Mouse (Mus musculus): ENCODE data around the gene Slc35g1. TPM values are rescaled to one million over a fixed set of nuclear protein-coding genes. Genes with fewer than 3 reads are reported as not detected.
A peak's percentile ranks its signal among the peaks of the same experiment; 100 is the strongest.

Slc35g1 gene
- total RNA-seq, 2 experiments from 2014 or later = 15.1 to 18.4 TPM

DNA sequence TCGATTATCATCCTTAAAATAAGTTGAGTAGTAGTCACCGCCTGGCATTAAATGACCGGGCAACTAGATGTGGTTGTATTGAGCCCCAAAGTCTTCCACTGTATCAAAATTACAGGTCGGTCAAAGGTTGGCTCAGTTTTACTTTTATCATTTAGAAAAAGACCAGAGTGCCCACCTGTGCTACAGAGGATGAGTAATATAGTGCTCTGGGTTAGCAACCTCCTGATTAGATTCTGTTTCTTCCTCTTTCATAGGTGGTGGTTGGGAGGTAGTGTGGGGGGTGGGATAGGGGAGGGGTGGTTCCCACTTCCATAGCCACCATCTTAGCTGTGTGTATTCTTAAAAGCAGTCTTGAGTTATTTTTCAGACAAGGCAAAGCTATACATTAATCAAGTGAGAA, 7.9 kb upstream of the Slc35g1 start:
- DNase-seq = no peak

DNA sequence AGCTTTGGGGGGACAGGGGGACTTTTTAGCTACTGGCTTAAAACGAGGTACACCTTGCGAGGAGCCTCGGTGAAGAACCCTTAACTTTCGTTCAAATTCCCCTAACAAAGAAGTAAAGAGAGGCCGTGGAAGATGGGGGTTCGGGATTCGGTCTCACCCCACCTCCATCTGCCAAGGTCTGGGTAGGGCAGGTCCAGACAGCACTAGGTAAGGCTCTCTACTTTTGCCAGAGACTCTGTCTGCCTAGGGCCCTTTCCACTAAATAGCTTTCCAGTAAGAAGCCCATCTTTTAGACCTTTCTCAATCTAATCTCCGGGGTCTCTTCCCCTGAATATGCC, 822 bp downstream of the Slc35g1 start:
- DNase-seq = no peak

DNA sequence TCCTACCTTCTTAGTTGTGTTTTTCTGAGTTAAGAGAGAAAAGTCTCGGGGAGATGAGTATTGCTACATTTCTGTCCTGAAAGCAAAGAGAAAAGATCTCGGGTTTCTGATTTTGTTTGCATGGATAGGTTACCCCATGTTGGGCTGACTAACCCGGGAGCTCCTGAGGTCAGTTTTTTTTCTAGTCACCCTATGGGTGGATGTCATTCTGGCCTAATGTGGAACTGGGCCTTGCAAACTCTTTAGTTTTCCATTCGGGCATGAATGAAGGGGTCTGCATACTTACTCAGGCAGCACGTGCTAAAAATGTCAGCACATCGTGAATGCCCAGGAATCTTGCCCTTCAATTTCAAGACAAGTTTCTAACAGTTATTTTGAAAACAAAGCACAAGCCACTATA, 1.2 kb downstream of the Slc35g1 start:
- no peak for DNase-seq

DNA sequence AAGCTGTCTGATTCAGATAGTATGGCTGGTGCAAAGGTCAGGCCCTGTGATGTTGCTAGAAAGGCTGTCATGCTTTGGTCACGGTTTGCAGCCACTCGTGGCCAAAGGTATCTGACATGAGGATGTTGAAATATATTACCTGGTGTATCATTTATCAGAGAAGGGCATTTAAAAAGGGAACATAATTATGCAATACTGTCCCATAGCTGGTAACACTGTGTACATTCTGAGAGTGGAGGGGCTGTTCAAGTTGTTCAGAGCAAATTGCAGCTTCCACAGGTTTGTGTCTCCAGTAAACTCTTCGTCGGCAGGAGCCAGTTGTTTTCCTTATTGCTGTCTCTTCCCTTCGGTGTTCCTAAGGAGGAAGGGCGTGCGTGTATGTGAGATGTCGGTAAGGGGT, 3.2 kb downstream of the Slc35g1 start:
- DNase-seq = no peak

DNA sequence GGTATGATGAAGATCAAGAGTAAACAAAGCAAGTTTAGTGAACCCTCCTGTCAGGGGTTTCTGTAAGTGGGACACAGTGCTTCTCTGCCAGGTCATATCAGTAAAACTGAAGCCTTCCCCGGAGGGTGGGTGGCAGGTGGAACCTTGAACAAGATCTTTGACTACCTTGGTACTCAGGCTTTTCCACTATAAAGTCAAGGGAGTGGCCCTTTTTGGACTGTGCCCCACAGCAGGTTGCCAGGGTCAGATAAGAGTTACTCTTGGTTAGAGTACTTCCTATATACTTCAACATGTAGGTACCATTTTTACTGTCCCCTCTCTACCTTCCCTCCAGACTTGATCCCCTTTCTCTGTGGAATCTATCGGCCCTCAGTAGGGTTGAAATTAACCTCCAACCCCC, 5.1 kb downstream of the Slc35g1 start:
- no peak for DNase-seq

DNA sequence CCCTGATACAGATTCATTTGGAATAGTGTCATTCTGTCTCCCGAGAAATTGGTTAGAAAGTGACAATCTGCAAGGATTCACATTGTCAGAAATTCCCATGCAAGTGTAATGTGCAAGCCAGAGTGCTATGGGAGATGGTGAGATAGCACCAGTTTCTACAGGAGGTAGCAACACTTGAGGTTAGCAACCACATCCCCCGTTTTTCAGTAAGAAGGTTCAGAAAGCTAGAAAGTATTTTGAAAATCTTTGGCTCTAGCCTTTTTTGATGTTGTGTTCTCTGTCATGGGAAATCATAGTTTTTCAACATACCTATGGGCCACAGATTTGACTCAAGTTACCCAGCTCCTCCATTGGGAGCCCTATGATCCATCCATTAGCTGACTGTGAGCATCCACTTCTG, 5.6 kb downstream of the Slc35g1 start:
- DNase-seq = no peak

DNA sequence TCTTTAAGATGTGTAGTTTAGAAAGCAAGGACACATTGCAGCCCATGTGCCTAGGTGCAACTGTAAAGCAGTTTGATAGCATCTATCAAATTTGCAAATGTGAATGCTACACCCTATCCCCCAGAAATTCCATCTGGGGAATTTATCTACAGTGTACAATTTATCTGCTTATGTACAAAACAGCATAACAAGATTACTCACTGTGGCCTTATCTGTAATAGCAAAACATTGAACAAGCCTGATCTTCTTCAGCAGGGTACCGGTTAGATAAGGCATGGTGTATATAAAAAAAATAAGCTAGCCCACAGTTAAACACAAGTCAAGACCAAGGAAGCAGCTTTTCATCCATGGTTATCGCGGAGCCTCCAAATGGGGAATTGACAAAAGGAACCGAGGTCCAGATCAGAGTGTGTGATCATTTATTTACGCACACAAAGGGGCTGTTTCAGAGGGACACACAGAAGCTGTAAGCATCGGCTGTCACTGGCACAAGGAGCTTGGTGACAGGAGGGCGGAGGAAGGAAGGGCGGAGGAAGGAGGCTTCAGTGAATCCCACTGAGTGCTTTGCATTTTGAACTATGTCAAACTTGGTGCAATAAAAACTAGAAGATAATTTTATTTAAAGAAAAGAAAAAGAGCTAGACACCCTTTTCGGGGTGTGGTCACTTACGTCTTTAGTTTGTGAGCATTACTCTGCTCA, 14.7 kb downstream of the Slc35g1 start:
- no peak for DNase-seq

DNA sequence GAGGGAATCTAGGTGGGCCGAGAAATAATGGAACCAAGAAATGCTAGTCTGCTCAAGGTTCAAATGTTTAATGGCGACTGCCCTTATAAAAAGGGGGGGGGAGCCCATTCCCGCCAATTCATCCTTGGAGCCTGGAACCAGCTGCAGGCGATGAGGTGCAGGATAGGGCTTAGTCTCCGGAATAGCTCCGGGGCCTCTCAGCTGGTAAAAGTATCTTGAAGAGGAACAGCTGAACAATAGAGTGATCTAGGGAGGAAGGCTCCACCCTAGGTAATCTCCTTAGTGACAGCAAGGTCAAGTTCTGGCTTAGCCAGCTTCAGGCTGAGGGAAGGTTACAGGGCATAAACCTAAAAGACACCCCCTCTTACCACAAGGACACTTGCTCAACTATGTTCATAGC, 18.1 kb downstream of the Slc35g1 start:
- no peak for DNase-seq

DNA sequence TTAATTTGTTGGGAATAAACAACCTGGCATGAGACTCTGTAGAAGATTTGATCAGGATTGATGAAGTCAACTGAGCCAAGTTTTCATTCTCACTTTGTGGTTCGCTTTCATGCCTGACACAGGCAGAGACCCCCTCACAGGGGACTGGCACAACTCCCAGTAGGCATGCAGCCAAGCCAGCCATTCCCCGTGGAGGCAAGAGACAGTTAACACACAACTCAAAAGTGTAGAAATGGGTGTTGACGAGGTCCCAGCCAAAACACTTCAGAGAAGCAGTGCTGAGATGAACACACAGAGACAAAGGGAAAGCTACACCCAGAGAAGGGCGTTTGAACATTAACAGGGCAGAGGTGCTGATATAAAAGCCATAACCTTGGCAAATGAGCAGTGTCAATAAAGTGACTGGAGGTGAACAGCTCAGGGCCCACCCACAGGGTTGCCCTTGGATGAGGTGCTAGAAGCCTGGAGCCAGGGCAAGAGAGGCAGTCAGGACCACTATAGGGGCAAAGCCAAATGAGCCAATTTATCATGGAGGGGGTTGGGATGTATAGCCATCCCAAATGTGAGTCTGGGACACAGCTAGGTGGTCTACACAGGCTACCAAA, 23.1 kb downstream of the Slc35g1 start:
- no peak for DNase-seq

DNA sequence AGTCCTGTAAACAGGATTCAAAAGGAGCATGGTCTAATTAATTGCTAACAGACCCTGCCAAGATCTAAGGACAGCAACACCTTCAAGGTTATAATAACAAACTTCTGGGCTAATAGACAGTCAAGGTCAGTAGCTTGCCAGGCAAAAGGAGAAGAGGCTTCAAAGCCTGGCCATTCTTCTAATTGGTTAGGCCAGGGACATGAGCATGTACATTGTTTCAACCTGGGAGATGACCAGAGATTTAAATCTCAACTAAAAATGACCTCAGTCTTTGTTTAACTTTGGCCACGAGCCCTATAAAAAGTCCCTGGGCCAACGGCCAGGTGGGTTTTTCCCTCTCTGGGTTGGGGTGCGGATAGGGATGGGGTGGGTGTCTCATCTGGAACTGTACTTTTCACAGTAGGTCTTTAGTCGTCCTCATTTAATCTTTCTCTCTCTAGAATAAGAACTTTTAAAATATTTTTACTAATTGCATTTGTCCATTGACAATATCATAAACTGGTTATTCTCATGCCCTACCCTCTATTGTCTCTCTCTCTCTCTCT, 25.0 kb downstream of the Slc35g1 start:
- DNase-seq = peak; percentile 40

DNA sequence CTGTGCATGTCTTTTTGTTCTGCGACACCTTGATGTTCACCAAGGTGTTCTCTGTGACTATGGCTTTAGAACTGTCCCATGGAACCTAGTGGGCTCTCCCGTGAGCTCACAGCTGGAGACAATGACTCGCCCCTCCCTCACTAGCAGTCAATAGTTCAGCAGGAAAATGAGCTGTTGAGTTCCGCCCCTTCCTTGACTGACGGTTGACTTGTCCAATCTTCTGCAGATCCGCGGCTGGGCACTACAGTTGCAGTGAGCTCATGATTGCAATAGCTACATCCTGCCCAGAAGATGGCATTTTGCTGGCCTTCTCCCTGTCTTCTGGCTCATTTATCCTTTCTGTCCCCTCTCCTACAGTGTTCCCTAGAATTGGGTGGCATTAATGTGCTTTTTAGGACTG, 25.7 kb downstream of the Slc35g1 start:
- DNase-seq = peak; percentile 47

DNA sequence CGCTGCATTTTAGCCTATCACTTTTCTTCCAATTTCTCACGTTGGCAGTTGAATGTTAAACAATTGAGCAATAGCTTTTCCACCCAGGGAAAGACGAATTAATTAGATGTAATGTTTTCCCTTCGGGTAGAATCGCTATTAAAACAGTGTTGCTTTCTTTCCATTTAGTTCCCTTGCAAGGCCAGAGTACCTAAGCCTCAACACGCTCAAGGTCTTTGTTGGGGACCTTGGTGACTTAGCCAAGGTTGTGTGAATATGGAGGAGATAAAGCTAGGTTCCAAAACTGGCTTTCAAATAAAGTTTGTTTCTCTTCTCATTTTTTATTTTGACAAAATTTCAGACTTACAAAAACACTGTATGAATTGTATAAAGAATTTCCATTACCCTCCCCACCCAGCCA, 27.1 kb downstream of the Slc35g1 start:
- DNase-seq = no peak

DNA sequence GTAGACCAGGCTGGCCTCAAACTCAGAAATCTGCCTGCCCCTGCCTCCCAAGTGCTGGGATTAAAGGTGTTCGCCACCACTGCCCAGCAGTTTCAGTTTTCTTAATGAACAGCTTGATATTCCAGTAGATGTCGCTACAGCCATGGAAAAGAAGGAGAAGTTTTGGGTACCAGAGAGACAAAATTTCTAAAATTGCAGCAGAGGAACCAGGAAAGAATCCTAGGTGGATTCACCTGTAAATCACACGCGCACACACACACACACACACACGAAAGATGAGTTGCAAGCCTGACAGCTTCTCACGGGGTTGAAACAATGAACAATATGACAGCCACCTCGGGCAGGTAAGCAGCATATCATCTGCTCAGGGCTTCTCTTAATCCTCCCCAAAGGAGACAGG, 28.1 kb downstream of the Slc35g1 start:
- no peak for DNase-seq

DNA sequence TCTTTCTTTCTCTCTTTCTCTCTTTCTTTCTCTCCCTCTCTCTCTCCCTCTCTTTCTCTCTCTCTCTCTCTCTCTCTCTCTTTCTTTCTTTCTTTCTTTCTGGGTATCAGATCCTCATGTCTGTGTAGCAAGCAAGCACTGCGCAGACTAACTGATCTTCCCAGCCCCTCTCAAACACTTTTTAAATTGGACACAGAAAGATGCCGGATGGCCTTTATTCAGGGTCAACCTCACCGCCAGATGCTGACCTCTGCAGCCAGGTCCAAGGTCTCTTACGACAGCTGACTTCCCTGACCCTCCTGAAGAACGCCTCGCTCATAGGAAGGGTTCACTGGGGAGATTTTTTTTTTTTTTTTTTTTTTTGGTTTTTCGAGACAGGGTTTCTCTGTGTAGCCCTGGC, 28.8 kb downstream of the Slc35g1 start:
- DNase-seq = no peak

DNA sequence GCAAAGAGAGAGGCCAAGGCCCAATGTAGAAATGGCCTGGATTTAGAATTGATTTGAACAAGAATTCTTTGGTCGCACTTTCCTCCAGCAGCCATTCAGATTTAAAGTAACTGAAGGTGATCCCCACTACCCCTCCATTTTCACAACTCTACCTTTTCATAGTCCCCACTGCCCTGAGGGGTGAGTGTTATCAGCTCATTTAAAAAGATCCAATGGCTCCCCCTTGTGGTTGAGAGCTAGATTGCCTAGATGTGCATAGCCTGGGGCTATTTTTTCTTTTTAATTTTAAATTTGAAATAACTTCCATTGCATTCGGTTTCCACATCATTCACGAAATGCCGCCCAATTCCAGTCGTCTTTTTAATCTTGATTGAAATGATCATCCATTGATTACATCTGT, 33.5 kb downstream of the Slc35g1 start:
- DNase-seq = peak; percentile 44

DNA sequence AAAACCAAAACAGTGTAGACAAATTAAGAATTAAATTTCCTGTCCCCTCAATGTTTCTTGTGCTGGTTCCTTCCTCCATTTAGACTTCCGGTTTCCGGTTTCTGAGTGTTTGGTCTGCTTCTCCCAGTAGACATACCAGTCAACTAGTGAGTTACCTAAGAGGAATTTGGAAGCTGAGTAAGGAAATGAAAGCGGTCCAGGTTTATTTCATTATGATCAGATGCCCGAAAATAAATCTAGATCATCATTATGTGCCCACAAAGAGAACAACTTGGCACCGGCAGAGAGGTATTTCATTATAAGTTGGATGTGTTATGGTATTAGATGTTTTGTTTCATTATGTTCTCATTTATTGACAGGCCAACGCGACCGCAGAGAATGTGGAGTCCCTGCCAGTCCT, 34.7 kb downstream of the Slc35g1 start:
- no peak for DNase-seq

DNA sequence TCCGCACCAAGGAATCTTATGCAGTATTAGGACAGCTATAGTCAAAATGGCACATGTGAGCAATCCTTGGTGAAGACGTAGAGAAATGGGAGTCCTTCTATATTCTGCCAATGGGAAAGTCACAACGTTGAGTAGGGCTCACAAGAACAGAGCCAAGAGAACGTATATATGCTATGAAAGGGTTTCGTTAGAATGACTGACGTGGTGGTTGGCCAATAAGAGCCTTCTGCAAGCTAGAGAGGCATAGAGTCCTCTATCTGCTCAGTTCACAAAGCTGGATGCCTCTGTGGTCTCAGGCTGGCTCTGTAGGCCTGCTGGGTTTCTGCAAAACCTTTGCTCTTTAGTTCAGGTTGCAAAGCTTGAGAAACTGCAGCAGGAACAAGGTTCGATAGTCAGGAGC, 35.5 kb downstream of the Slc35g1 start:
- DNase-seq = no peak

DNA sequence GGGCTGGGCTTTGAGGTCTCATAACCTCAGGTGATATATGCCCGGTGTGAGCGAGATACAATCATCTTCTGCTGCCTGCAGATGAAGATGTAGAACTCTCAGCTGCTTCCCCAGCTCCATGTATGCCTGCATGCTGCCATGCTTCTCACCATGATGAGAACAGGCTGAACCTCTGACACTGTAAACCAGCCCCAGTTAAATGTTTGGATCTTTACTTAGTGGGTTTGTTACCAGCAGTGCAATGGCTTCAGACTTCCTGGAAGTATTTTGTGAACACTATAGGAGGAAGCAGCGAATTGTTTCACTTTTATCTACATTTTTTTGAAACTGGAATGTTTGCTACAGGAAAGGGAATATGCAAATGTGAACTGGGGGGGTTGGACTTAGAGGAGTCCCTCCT, 36.2 kb downstream of the Slc35g1 start:
- DNase-seq = no peak

DNA sequence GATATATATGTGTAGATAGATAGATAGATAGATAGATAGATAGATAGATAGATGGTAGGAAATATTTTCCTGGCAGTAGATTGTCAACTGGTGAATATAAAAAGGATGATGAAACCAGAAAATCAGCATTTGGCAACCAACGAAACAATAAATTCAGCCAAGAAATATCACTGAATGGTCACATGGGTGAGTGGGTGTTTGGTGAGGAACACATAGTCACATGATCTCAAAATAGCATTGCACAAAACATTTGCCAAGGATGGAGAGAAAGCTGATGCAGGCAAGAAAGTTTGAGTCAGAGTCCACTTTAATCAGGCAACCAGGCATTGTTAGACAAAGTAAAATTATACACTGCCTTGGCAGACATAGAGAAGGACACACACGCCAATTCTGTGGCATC, 37.6 kb downstream of the Slc35g1 start:
- DNase-seq = no peak

DNA sequence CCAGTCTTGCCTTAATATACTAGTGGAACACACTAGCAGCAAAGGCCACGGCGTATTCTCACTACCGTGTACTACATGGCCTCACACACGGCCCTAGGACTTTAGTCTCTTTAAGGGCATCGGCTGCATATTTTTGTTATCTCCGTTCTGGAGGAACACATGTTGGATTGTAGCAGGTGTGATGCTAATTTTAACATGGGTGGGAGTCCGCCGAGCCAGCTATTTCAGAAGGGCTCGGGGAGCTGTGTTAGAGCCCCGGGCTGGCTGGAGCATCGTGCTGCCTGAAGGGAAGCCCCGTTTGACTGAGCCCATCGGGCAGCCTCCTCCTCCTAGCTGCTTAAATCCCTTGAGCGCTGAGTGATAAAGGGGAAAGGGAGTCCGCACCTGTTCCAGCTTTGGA, 39.4 kb downstream of the Slc35g1 start:
- no peak for DNase-seq

DNA sequence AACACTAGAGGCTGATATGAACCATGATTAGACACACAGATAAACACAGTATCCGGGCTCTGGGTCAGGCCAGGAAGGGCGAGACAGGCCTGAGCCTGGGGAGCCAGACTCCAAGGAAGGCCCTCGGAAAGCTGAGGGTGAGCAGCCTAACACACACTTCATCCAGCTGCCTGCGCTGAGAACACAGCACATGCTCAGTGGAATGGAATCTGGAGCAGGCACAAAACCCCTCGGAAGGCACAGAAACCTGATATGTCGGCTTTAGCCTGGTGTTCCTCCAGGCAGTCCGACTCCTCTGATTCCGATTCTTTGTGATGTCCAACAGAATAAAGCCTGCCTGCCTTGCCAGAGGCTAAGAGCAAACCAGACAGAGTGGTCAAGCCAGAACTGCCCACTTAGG, 46.1 kb downstream of the Slc35g1 start:
- no peak for DNase-seq

DNA sequence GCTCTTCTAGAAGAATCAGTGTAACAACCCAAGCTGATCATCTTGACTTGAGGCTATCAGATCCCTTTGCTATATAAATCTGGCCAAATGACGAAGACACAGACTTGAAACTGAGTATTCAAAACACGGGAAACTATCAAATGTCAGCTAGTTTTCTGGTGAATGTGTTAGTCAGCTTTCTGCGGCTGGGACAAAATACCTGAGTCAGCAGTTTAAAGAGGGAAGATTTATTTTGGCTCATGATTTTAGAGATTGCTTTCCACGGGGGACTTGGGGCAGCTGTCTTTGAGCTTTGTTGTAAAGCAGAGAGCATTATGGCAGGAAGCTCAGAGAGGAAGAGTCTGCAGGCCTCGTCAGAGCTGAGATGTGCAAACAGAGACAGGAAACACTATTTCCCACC, 50.0 kb downstream of the Slc35g1 start:
- DNase-seq = no peak
